Mouse (Mus musculus) testis, postnatal 14 days (tissue): ENCODE data around the gene Rhobtb1.

Experiments
- DNase-seq: peaks from one replicate; pipeline ENCODE4 v3.0.0; 2021; ENCODE audit warnings: low spot score

Gene Rhobtb1

DNA sequence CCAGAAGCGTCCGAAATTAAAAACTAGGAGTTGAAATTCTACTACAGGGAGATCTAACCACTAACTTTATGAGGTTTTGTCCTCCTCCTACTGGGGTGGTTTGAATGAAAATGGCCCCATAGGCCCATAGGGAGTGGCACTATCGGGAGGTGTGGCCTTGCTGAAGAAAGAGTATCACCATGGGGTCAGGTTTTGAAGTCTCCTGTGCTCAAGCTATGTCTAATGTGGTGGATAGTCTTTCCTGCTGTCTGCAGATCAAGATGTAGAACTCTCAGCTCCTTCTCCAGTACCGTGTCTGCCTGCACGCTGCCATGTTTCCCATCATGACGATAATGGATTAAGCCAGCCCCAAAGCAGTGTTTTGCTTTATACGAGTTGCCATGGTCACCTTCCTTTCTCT lies 173.6 kb downstream of the Rhobtb1 start:
- DNase-seq = no peak

- no peak for DNase-seq
Observed at GRCm38 (mm10) chr10:69326433-69326832, 175.2 kb downstream of the Rhobtb1 start.

DNA sequence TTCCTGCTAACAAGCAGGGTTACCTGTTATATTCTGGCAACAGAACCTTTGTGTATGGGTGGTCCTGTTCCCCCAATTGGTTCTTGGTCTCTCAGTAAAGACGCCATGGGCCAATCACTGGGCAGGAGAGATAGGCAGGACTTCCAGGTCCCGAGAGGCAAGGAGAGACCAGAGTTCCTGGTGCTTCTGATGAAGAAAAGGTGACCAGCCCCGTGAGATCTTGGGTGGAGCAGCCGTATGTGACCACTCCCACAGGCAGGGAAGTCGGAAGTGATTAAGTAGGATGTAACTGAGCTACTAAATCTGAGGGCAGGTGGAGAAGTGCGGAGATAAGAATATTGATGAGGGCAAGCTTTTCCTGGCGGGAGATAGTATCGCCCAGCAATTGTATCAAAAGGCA lies 176.1 kb downstream of the Rhobtb1 start:
- no peak for DNase-seq

GRCm38 (mm10) chr10:69328029-69328655 lies 176.9 kb downstream of the Rhobtb1 start:
- DNase-seq = no peak

GRCm38 (mm10) chr10:69328656-69329046 lies 177.4 kb downstream of the Rhobtb1 start:
- no peak for DNase-seq

DNA sequence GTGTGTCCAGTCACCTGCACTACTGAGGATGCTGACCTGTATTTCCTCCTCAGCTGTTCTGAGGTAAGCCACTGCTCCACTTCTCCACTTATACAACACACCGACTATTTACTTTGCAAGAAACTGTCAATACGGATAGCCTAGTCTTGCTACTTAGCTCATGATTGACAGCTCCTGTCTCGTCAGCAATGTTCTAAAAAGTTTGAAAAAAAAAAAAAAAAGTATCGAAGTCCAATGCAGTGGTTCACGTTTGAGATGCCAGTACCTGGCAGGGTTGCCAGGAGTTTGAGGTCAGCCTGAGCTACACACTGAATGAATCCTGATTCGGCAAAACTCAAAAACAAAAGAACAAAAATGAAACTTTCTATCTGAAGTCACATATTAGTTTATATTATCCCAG lies 180.0 kb downstream of the Rhobtb1 start:
- DNase-seq = no peak

DNA sequence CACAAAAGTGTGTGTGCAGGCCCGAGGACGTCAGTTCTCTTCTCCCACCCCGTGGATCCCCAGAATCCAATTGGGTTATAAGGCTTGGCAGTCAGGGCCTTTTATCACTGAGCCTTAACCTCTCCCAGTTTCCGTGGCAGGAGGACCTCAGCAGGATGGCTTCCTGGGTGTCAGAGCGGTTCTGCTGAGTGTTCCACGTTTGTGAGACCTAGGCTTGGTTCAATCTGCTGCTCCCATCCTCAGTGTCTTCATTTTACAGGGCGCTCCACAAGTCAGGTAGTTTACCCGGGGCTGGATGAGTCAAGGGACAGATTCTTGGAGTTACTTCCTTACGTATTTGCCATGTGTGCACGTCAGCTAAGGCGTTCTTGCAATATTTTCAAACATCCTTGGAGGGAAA lies 182.0 kb downstream of the Rhobtb1 start:
- DNase-seq = no peak

GRCm38 (mm10) chr10:69334271-69335194 lies 183.3 kb downstream of the Rhobtb1 start:
- DNase-seq = no peak

DNA sequence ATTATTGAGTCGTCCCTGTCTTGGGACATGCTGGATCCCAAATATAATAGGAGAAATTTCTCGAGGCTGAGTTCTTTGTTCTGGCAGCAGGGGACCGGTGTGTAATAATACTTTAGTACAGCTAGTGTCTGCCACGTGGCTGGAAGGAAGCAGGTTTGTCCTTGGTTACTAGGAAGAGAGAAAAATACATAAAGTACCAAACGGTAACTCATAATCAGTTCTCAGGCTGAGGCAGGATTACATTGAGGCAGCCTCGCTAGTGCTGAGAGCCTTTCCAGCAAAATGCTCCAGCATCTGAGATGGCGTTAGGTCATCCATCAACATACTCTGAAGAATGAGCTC lies 183.9 kb downstream of the Rhobtb1 start:
- peak; percentile 24 for DNase-seq

- no peak for DNase-seq
Observed at GRCm38 (mm10) chr10:69335611-69336010, 184.4 kb downstream of the Rhobtb1 start.

GRCm38 (mm10) chr10:69336219-69336618 lies 185.0 kb downstream of the Rhobtb1 start:
- DNase-seq = no peak

- no peak for DNase-seq
Observed at GRCm38 (mm10) chr10:69340001-69340400, 188.8 kb downstream of the Rhobtb1 start.
